Mouse (Mus musculus) liver, embryonic 14.5 days (tissue): ENCODE results near the gene Gpr19. TPM values are rescaled to one million over a fixed set of nuclear protein-coding genes. Genes with fewer than 3 reads are reported as not detected.
A peak's percentile ranks its signal among the peaks of the same experiment; 100 is the strongest.

ENCODE experiments used
- ATAC-seq: fragments of 200-750 bp; cut with Nextera tagmentation; 2 replicates; pipeline ENCODE4 v1.8.0; 2017; ENCODE audit warnings: moderate number of reproducible peaks, mild to moderate bottlenecking, moderate library complexity; ENCODE audit not compliant: insufficient read depth
- DNase-seq, 3 experiments: peaks; one replicate each; pipeline ENCODE4 v3.0.0-alpha.2; 2012 to 2013; ENCODE audit warnings: low read depth in 3 of 3, low spot score in 3 of 3
- H3K27ac ChIP-seq: fragments of 300-500 bp; sonication (generic); 2 replicates; pipeline ENCODE4 v1.5.1; 2014; ENCODE audit warnings: moderate library complexity, mild to moderate bottlenecking, control low read depth, inconsistent platforms
- H3K27me3 ChIP-seq: fragments of 300-500 bp; sonication (generic); 2 replicates; pipeline ENCODE4 v1.6.1; 2014; ENCODE audit warnings: mild to moderate bottlenecking, low read length, moderate library complexity; ENCODE audit not compliant: control insufficient read depth, insufficient read depth
- H3K36me3 ChIP-seq: fragments of 300-500 bp; sonication (generic); replicated peaks from 2 replicates; pipeline ENCODE4 v1.6.1; 2014; ENCODE audit warnings: low read depth; ENCODE audit not compliant: control insufficient read depth, insufficient read depth
- H3K4me1 ChIP-seq, 2 experiments: fragments of 200-500 bp in 1 of 2; fragments of 300-500 bp in 1 of 2; sonication (generic) in 1 of 2; replicated peaks; 2 replicates each; pipeline ENCODE4 v1.6.1; 2012 to 2014; ENCODE audit warnings: antibody characterized with exemption in 1 of 2, inconsistent platforms in 1 of 2, low read length in 1 of 2; ENCODE audit not compliant: control insufficient read depth in 2 of 2, insufficient read depth in 2 of 2
- H3K4me2 ChIP-seq: fragments of 300-500 bp; sonication (generic); 2 replicates; pipeline ENCODE4 v1.6.1; 2014; ENCODE audit warnings: low read depth, mild to moderate bottlenecking, control low read depth, moderate library complexity
- H3K4me3 ChIP-seq, 2 experiments: fragments of 200-500 bp in 1 of 2; fragments of 300-500 bp in 1 of 2; sonication (generic) in 1 of 2; 2 replicates each; pipeline ENCODE4 v1.5.1; 2012 to 2014; ENCODE audit warnings: low read depth in 2 of 2, low read length in 2 of 2, mild to moderate bottlenecking in 2 of 2, control low read depth in 1 of 2, inconsistent platforms in 1 of 2, moderate library complexity in 1 of 2; ENCODE audit not compliant: insufficient read depth in 1 of 2
- H3K9ac ChIP-seq: fragments of 300-500 bp; sonication (generic); replicated peaks from 2 replicates; pipeline ENCODE4 v1.6.1; 2014; ENCODE audit warnings: mild to moderate bottlenecking, control low read depth, moderate library complexity
- H3K9me3 ChIP-seq: fragments of 300-500 bp; sonication (generic); 2 replicates; pipeline ENCODE4 v1.6.1; 2016; ENCODE audit warnings: low read length, mixed read lengths; ENCODE audit not compliant: control insufficient read depth
- CTCF ChIP-seq: IDR thresholded peaks from 2 replicates; pipeline ENCODE4 v1.5.1; 2016; ENCODE audit warnings: antibody characterized with exemption, low read depth, control low read depth
- EP300 ChIP-seq: IDR thresholded peaks from 2 replicates; pipeline ENCODE4 v1.6.1; 2016; ENCODE audit warnings: antibody characterized with exemption, low read depth
- WGBS: fragments of 180-500 bp; shearing (Covaris S2); extraction: QIAGEN DNeasy Blood & Tissue Kit; methylation state at CpG from one replicate; pipeline ENCODE4 v1.1.7; 2014; ENCODE audit not compliant: insufficient replicate concordance; 5-methylcytosine and 5-hydroxymethylcytosine counted together
- polyA plus RNA-seq, 2 experiments: library from polyadenylated mRNA; depleted of rRNA in 1 of 2; stranded (reverse) in 1 of 2; unstranded in 1 of 2; fragments of >200 nt; fragmentation: Nextera tagmentation in 1 of 2; extraction: Ambion mirVana in 1 of 2; gene quantifications; 2 replicates each; pipeline versions ENCODE4 v1.2.1 to v1.2.3; 2012 to 2014

Gene Gpr19
- polyA plus RNA-seq, 2 experiments = 4.4 TPM

GRCm38 (mm10) chr6:134943759-134944407 is 45.5 kb upstream of the Gpr19 start:
- H3K4me1 ChIP-seq = peaks cover 0 to 7% of the 10 kb centered on the region in 2 experiments; a peak in 3 of 4 replicates
- H3K9ac ChIP-seq = no peak overlapping the region
- H3K9me3 ChIP-seq = no peaks in the 10 kb centered on the region
- no peak for DNase-seq
- no peak overlapping the region for H3K4me3 ChIP-seq
- no peaks in the 10 kb centered on the region for H3K27me3 ChIP-seq
- no peak for TF ChIP-seq EP300
- no peak for TF ChIP-seq CTCF
- H3K4me2 ChIP-seq = no peak overlapping the region
- no peak overlapping the region for H3K27ac ChIP-seq
- H3K36me3 ChIP-seq = peaks cover 63% of the 10 kb centered on the region
- ATAC-seq = no peak
- WGBS = 88% methylated on average over 13 of the region's 13 CpGs

- no peak for TF ChIP-seq CTCF
- no peak for TF ChIP-seq EP300
- Histone ChIP-seq H3K36me3 (peaks cover 56% of the 10 kb centered on the region), H3K27ac (no peak overlapping the region), H3K4me3 (no peak overlapping the region), H3K9ac (no peak overlapping the region), H3K27me3 (no peaks in the 10 kb centered on the region), H3K4me1 (peaks cover 0 to 4% of the 10 kb centered on the region in 2 experiments; a peak in 3 of 4 replicates), H3K4me2 (no peak overlapping the region), H3K9me3 (no peaks in the 10 kb centered on the region)
- WGBS = 94% methylated on average over 4 of the region's 4 CpGs
- ATAC-seq = no peak
- DNase-seq = no peak
These were observed 41.4 kb upstream of the Gpr19 start for GRCm38 (mm10) chr6:134939781-134940180.

- TF ChIP-seq EP300 (no peak), CTCF (no peak)
- no peak for ATAC-seq
- H3K4me3 ChIP-seq = no peak overlapping the region
- H3K9ac ChIP-seq = no peak overlapping the region
- peaks cover 26 to 33% of the 10 kb centered on the region in 2 experiments for H3K4me1 ChIP-seq
- H3K27me3 ChIP-seq = no peaks in the 10 kb centered on the region
- WGBS = 64% methylated on average over 5 of the region's 5 CpGs
- H3K36me3 ChIP-seq = peaks cover 32% of the 10 kb centered on the region
- no peaks in the 10 kb centered on the region for H3K9me3 ChIP-seq
- H3K4me2 ChIP-seq = no peak overlapping the region
- DNase-seq = no peak
- no peak overlapping the region for H3K27ac ChIP-seq
These were observed 35.9 kb upstream of the Gpr19 start for GRCm38 (mm10) chr6:134934305-134934704.

GRCm38 (mm10) chr6:134933207-134933558 is 34.8 kb upstream of the Gpr19 start:
- DNase-seq (no peak), ATAC-seq (no peak)
- no peak for TF ChIP-seq CTCF
- no peak for TF ChIP-seq EP300
- WGBS = 61% methylated on average over 2 of the region's 2 CpGs
- H3K9me3 ChIP-seq = no peaks in the 10 kb centered on the region
- H3K4me1 ChIP-seq = peaks cover 26 to 30% of the 10 kb centered on the region in 2 experiments
- H3K4me2 ChIP-seq = peak overlapping the region; percentile 99
- no peaks in the 10 kb centered on the region for H3K27me3 ChIP-seq
- H3K27ac ChIP-seq = no peak overlapping the region
- H3K4me3 ChIP-seq = peak overlapping the region in 1 of 2 experiments; percentile 27; a peak in 2 of 4 replicates
- H3K36me3 ChIP-seq = peaks cover 29% of the 10 kb centered on the region
- H3K9ac ChIP-seq = no peak overlapping the region; the same call in 1 of the 2 replicates

GRCm38 (mm10) chr6:134932486-134933206 is 34.3 kb upstream of the Gpr19 start:
- TF ChIP-seq CTCF (no peak), EP300 (no peak)
- Histone ChIP-seq H3K27ac (no peak overlapping the region), H3K4me1 (peaks cover 26 to 29% of the 10 kb centered on the region in 2 experiments), H3K4me2 (peak overlapping the region; percentile 99), H3K9me3 (no peaks in the 10 kb centered on the region), H3K27me3 (no peaks in the 10 kb centered on the region), H3K4me3 (peak overlapping the region in 1 of 2 experiments; percentile 27; a peak in 3 of 4 replicates), H3K36me3 (peaks cover 29% of the 10 kb centered on the region), H3K9ac (no peak overlapping the region; the same call in none of the 2 replicates)
- no peak for ATAC-seq
- 74% methylated on average over 12 of the region's 12 CpGs for WGBS
- DNase-seq = no peak
